Mouse (Mus musculus): ENCODE data around the gene Zfp599.
"Not testable (repeated sequence)": the region's sequence is repeated elsewhere in the genome, so short reads cannot be mapped to it uniquely, and the experiment has no call there.

The Zfp599 gene

DNA sequence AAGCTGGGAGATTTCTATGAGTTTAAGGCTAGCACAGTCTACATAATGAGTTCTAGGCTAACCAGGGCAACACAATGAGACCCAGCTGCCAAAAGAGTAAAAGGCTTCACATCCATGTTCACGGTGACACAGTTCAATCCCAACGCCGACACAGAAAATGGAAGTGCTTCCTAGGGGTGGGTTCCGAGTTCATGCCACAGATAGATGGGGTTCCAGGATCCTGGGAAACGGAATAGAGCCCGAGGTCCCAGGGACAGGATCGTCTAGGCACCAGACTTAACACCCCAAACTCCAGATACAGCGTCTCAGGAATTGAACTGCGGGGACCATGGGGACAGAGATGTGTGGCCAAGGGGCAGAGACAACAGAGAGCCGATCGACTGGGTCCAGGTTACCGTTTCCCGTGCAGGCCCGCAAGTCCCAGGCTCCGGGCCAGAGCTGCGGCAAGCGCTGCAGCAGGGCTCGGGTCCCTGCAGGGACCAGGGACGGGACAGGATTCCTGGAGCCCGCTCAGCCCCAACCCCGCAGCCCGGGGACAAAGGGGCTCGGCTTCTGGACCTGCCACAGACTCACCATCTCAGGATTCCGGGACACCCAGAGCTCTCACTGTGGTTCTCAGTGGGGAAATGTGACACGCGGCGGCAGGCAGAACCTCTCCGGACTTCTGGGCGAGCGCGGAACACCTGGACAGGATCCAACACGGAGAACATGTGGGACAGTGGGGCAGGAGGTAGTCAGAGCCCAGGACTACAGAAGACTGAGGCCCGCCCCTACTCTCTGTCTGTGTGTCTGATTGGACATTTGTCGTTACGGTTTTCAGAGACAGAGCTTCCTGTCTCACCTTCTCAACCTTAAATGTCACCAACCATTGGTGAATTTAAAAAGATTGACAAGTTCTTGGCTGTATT, at the start of gene Zfp599:
Gene Zfp599, minus strand, starts transcription at position 712 of the 908 bp plus-strand sequence.
- DNase-seq (ENCODE audit: low spot score in 2 of 2) = peak; percentile 69 to 82

- not testable (repeated sequence) for DNase-seq (ENCODE audit: low spot score in 2 of 2)
Measured at GRCm38 (mm10) chr9:22307920-22308262, 48.2 kb upstream of the Zfp599 start.

GRCm38 (mm10) chr9:22307156-22307919, 47.6 kb upstream of the Zfp599 start, which contains the start of gene Zfp810:
Gene Zfp810 (minus strand): TSS chr9:22307648.
- peak; percentile 98 to 99 for DNase-seq (ENCODE audit: low spot score in 2 of 2)

GRCm38 (mm10) chr9:22306726-22307125, 47.0 kb upstream of the Zfp599 start:
- no peak for DNase-seq (ENCODE audit: low spot score in 2 of 2)

- no peak for DNase-seq (ENCODE audit: low spot score in 2 of 2)
Measured at GRCm38 (mm10) chr9:22302199-22302598, 42.5 kb upstream of the Zfp599 start.

DNA sequence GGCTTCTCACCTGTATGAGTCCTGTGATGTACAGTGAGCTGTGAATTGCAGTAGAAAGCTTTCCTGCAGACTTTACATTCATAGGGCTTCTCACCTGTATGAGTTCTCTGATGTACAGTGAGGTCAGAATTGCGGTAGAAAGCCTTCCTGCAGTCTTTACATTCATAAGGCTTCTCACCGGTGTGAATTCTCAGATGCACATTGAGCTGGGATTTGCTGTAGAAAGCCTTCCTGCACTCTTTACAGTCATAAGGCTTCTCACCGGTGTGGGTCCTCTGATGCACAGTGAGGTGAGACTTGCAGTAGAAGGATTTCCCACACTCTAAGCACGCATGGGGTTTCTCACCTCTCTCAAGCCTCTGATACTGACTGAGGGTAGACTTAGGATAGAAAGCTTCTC, 19.0 kb upstream of the Zfp599 start:
- DNase-seq (ENCODE audit: low spot score in 2 of 2) = no peak

- no peak for DNase-seq (ENCODE audit: low spot score in 2 of 2)
Measured at GRCm38 (mm10) chr9:22268886-22269285, 9.2 kb upstream of the Zfp599 start.

- DNase-seq (ENCODE audit: low spot score in 2 of 2) = no peak
Measured at GRCm38 (mm10) chr9:22262611-22263010, 2.9 kb upstream of the Zfp599 start.

GRCm38 (mm10) chr9:22261594-22261993, 1.9 kb upstream of the Zfp599 start:
- no peak for DNase-seq (ENCODE audit: low spot score in 2 of 2)

- DNase-seq (ENCODE audit: low spot score in 2 of 2) = no peak
Measured at GRCm38 (mm10) chr9:22260092-22260422, 362 bp upstream of the Zfp599 start.

GRCm38 (mm10) chr9:22258784-22259183, 911 bp downstream of the Zfp599 start:
- DNase-seq (ENCODE audit: low spot score in 2 of 2) = no peak

DNA sequence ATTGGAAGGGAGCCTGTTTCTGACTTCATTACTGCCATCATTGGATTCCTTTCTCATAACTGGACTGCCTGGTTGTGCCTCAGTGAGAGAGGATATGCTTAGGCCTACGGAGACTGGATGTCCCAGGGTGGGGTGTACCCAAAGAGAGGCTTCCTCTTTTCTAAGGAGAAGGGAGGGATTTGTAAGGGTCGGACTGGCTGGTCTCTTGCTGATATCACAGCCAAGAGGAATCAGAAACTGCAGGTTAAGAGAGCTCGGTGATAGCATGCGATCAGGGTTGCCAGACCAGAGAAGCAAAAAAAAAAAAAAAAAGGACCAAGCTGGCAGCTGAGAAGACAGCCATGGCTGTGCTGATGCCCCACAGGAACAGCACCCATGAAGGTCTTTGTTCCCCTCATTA, 3.1 kb downstream of the Zfp599 start:
- DNase-seq (ENCODE audit: low spot score in 2 of 2) = no peak

GRCm38 (mm10) chr9:22244242-22244641, 15.5 kb downstream of the Zfp599 start:
- no peak for DNase-seq (ENCODE audit: low spot score in 2 of 2)

GRCm38 (mm10) chr9:22240001-22240400, 19.7 kb downstream of the Zfp599 start:
- DNase-seq (ENCODE audit: low spot score in 2 of 2) = no peak

- no peak for DNase-seq (ENCODE audit: low spot score in 2 of 2)
Measured at GRCm38 (mm10) chr9:22230556-22230955, 29.1 kb downstream of the Zfp599 start.

GRCm38 (mm10) chr9:22230061-22230460, 29.6 kb downstream of the Zfp599 start:
- no peak for DNase-seq (ENCODE audit: low spot score in 2 of 2)

- DNase-seq (ENCODE audit: low spot score in 2 of 2) = no peak
Measured at GRCm38 (mm10) chr9:22229386-22230026, 30.2 kb downstream of the Zfp599 start.

DNA sequence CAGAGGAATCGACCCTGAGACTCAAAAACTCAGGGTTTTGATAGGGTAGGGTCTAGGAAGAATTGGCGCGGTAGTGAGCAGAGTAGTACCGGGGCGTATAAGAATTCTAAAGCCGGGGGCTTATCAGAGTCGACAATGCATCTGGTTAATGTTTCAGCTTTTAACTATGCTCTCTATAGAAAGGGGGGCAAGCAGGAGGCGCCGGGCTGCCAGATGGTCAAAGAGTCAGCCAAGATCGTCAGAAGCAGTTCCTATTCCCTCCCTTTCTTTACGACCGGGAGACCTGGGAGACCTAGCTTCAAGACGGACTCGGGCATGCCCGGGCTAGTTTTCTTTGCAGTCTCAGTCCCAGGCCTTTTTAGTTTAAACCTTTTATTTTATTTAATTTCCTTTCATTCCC, 32.8 kb downstream of the Zfp599 start:
- DNase-seq (ENCODE audit: low spot score in 2 of 2) = no peak

GRCm38 (mm10) chr9:22226389-22226673, 33.4 kb downstream of the Zfp599 start:
- not testable (repeated sequence) for DNase-seq (ENCODE audit: low spot score in 2 of 2)

GRCm38 (mm10) chr9:22225581-22226388, 33.9 kb downstream of the Zfp599 start, which contains the start of gene Zfp809:
Gene Zfp809 (plus strand): TSS chr9:22225714.
- DNase-seq (ENCODE audit: low spot score in 2 of 2) = peak; percentile 99 to 100
